Mouse (Mus musculus) embryonic fibroblast, embryonic 13.5 days (primary cell): ENCODE data around the gene Stx19.

Experiments
- CTCF ChIP-seq: IDR thresholded peaks from 2 replicates; pipeline ENCODE4 v1.5.1; 2011; ENCODE audit warnings: mild to moderate bottlenecking, control low read depth, low read length, moderate library complexity, borderline replicate concordance; ENCODE audit not compliant: insufficient read depth
- POLR2A ChIP-seq: IDR thresholded peaks from 2 replicates; pipeline ENCODE4 v1.6.1; 2011; ENCODE audit warnings: low read depth, mild to moderate bottlenecking, control low read depth, low read length, moderate library complexity

GRCm38 (mm10) chr16:62810855-62811254, 3.6 kb upstream of the Stx19 start:
- no peak for TF ChIP-seq CTCF
- TF ChIP-seq POLR2A = no peak
